Mouse (Mus musculus): ENCODE results near the gene Lrp3.
A peak's percentile ranks its signal among the peaks of the same experiment; 100 is the strongest.
"Not testable (repeated sequence)": the region's sequence is repeated elsewhere in the genome, so short reads cannot be mapped to it uniquely, and the experiment has no call there.

Gene Lrp3

DNA sequence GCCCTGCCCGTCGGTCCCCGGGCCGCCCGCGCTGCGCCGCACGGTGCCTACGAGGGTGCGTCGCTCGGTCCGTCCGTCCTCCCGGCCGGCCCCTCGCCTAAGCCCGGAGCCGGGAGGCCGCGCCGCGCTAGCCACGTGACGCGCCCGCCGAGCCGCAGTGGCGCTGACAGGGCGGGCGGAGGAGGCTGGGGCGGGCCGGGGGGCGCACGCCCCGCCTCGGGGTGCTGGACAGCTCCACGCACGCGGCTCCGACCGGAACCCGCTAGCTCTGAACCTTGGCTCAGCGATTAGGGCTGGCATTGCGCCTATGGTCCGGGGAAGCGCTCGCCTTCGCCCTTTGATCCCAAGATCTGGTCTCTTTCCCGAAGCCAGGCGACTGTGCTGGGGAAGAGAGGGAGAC is at the start of gene Lrp3:
Gene Lrp3 (minus strand): TSS at position 274 of the 400 bp plus-strand sequence.
- DNase-seq (ENCODE audit: low read depth, low spot score) = peak; percentile 67

DNA sequence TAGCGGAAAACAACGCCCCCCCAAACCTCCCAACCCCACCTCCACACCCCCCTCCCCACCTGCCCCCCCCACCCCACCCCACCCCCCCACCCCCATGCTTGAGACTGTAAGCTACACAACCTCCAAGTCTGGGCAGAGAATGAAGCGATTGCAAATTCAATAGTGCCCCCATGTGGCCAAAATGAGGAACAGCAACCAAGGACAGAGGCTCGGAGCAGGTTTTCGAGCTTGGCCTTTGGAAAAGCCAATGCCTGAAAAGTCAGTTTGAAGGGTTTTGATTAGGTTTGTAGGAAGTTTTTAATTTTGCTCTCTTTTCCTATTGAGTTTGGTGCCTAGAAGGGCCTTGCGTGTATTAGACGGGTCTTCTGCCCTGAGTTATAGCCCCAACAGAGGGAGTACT is 49.4 kb upstream of the Lrp3 start:
- DNase-seq (ENCODE audit: low read depth, low spot score) = peak; percentile 56

DNA sequence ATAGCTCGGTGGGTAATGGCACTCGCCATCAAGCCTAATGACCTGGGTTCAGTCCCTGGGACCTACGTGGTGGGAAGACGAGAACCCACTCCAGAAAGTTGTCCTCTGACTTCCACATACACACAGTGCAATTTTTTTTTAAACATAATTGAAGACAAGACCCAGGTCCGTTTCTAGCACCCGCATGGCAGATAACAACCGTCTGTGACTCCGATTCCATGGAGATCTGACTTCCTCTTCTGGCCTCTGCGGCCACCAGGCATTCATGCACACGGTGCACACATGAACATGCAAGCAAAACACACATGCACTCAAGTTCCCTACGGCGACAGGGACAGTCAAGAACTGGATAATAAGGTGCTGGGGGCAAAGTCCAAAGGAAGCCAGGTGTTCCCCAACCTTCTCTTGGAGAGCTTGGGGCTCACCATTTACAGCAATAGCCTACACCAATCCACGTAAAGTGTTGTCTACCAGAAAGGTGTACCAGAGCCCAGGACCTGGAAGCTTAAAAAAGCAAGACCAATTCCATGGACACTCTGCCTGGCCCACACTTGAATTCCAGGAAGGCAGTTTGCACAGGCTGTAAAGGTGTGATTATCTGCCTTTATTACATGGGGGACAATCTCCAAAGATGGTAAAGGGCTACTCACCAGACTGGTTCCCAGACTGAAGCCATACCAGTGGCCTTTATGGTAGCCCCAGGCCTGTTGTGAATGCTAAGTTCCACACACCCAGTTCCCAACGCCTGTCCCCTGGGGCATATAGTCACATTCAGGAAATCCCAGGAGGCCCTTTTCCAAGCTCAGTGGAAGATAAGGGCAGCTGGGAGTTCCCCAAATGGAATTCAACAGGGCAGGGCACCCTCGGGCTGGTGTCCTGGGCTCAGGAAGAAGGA is 48.5 kb upstream of the Lrp3 start:
- no peak for DNase-seq (ENCODE audit: low read depth, low spot score)

DNA sequence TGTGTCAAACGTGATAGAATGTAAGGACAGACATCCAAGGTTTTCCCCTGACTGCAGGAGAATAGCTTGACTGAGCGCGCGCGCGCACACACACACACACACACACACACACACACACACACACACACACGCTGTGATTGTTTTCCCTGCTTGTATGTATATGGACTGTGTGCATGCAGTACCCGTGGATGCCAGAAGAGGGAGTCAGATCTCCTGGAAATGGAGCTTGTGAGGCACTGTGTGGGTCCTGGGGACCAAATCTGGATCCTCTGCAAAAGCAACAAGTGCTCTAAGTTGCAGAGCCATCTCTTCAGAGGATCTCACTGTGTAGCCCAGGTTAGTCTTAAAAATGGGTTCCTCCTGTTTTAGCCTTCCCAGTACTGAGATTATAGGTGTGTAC is 44.1 kb upstream of the Lrp3 start:
- DNase-seq (ENCODE audit: low read depth, low spot score) = no peak

- no peak for DNase-seq (ENCODE audit: low read depth, low spot score)
Measured at GRCm38 (mm10) chr7:35258294-35258693, 43.0 kb upstream of the Lrp3 start.

- DNase-seq (ENCODE audit: low read depth, low spot score) = peak; percentile 25
Measured at GRCm38 (mm10) chr7:35252041-35252558, 36.8 kb upstream of the Lrp3 start.

DNA sequence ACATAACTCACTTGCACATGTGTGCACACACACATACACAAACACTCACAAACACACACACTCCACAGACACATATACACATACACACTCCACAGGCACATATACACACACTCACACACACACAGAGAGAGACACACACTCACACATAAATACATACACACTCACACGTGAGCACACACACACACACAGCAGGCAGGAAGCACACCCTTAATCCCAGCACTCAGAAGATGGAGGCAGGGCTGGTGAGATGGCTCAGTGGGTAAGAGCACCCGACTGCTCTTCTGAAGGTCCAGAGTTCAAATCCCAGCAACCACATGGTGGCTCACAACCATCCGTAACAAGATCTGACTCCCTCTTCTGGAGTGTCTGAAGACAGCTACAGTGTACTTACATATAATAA is 22.6 kb upstream of the Lrp3 start:
- not testable (repeated sequence) for DNase-seq (ENCODE audit: low read depth, low spot score)

DNA sequence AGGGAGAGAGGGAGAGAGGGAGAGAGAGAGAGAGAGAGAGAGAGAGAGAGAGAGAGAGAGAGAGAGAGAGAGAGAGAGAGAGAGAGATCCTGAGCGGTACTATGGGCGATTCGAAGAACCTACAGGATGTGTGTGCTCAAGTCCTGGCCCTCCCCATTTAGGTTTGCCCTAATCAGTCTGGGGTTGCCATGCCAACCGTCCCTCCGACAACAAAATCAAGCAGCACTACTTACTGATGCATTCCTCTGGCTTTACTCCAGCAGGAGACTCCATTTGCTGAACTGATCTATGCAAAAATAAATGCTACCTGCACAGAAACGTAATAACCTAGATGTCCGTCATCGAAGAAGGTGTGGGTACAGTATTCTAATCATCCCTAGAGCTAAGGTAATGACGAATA is 20.0 kb upstream of the Lrp3 start:
- peak; percentile 83 for DNase-seq (ENCODE audit: low read depth, low spot score)

GRCm38 (mm10) chr7:35234361-35235245 is 19.3 kb upstream of the Lrp3 start:
- peak; percentile 98 for DNase-seq (ENCODE audit: low read depth, low spot score)

- no peak for DNase-seq (ENCODE audit: low read depth, low spot score)
Measured at GRCm38 (mm10) chr7:35233861-35234260, 18.6 kb upstream of the Lrp3 start.

- DNase-seq (ENCODE audit: low read depth, low spot score) = no peak
Measured at GRCm38 (mm10) chr7:35232796-35233455, 17.6 kb upstream of the Lrp3 start.

DNA sequence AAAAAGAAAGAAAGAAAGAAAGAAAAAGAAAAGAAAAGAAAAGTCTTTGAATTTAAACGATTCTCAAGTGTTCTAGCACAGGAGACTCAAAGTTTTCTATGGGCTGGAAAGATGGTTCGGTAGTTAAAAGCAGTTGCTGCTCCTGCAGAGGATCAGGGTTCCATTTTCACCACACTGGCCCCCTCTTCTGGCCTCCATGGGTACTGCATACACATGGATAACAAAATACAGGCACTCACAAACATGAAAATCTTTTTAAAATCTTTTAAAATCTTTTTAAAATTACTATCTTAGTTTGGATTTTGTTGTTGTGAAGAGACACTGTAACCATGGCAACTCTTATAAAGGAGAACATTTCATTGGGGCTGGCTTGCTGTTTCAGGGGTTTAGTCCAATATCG is 15.0 kb upstream of the Lrp3 start:
- peak; percentile 43 for DNase-seq (ENCODE audit: low read depth, low spot score)

GRCm38 (mm10) chr7:35220694-35221365 is 5.5 kb upstream of the Lrp3 start:
- no peak for DNase-seq (ENCODE audit: low read depth, low spot score)

DNA sequence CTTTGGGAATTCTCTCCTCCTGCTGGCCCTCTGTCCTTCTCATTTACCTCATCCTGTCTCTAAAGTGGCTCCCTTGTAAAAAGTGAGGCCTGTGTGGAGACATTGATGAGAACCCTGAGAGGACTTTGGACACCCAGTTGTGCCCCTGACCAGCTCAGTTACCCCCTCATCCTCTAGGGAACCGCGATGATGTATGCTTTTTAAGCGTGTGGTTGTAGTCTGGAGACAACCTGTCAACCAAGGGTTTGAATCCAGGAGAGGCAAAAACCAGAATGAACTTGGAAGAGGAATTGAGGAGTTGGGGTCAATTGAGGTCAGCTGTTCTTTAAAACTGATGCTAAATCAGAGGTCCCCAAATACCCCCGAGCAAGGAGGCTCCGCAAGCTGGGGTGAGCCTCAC is 433 bp upstream of the Lrp3 start:
- no peak for DNase-seq (ENCODE audit: low read depth, low spot score)

DNA sequence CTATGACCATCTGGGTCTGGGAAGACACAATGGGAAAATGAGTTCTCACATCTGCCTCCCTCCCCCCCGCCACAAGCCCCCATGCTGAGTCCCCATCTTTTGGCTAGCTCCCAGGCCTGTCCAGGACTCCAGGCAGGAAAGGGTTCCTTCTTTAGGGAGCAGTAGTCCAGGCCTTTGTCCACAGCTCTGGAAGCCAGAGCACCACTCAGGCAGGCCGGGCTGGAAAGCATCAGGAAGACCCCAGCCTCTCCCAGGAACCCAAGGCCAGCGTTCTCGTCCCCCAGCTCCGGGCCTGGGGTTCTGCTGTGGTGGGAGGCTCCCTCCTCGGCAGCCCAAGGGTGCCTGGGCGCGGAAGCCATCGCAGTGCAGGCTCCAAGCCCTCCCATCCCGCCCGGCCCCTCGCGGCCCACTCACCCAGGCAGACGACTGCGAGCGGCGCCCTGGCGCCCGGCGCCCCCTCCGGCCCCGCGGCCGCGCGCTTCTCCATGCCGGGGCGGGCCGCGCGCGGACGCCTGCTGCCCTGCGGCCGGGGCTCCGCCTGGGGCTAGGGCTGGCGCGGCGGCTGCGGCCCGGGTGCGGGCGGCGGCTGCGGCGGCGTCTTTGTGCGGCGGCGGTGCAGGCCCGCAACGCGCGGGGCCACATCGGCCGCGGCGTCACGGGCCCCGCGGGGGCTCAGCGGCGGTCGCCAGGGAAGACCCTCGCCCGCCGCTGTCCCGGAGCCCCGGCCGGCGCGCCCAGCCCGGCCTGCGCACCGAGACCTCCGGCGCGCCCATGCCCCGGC is 666 bp downstream of the Lrp3 start:
- DNase-seq (ENCODE audit: low read depth, low spot score) = peak; percentile 25

GRCm38 (mm10) chr7:35211791-35212190 is 3.5 kb downstream of the Lrp3 start:
- DNase-seq (ENCODE audit: low read depth, low spot score) = no peak

DNA sequence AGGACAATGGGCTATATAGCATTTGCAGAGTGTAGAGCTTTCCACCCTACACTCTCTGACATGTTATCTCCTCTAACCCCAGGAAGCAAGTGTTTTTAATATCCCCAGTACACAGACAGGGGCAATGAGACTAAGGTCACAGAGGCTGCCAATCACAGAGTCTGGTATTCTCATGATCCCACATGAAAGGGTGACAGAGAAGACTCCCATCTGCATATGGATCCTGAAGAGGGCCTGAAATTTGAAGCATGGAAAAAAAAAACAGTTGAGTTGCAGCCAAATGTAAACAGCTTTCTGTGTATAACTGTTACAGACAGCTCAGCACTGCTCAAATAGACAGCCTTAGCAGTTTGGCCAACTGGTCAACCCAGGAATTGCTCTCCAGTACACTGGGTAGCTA is 15.5 kb downstream of the Lrp3 start:
- no peak for DNase-seq (ENCODE audit: low read depth, low spot score)

DNA sequence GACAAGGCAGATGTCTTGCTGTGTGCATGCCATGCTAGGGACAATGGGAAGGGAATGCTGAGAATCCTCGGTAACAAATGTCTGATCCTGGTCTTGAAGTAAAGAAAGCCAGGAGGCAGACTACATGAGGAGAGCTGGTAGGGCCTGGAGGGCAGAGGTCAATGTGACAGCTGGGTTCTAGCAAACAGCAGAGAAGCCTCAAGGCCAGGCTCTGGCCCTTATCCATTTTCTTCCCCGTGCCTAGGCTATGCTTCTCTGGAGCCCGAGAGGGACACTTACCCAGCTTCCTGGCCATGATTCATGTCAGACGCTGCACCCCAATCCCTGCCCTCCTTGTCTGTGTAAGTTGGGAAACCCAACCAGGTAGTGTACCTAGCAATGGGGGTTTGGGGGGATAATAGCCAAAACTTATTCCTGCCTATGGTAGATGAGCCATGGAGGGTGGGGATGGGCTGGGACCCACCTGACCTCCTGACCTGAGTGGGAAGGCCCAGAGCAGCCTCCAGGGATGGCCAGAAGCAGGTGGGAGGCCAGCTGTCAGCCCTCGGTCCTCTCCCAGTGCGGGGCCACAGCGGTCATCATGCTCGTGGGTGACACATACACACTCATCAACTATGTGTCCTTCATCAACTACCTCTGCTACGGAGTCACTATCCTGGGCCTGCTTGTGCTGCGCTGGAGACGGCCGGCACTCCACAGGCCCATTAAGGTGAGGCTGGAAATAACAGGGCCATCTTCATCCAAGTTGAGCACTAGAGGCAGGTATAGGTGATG is 16.1 kb downstream of the Lrp3 start:
- DNase-seq (ENCODE audit: low read depth, low spot score) = no peak

DNA sequence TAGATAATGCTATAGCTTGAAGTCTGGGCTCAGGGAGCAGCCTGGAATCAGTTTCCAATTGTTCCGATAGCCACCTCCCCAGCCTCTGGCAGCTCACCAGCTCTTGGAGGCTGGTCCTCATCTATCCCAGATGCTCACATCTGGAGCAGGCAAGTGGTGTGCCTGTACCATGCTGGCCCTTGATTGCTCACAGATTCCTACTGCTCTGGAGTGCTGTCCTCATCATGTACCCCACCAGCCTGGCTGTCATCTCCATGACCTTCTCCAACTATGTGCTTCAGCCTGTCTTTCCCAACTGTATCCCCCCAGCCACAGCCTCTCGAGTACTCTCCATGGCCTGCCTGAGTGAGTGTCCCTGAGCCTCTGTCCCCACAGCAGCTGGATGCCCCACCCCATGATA is 18.3 kb downstream of the Lrp3 start:
- no peak for DNase-seq (ENCODE audit: low read depth, low spot score)

DNA sequence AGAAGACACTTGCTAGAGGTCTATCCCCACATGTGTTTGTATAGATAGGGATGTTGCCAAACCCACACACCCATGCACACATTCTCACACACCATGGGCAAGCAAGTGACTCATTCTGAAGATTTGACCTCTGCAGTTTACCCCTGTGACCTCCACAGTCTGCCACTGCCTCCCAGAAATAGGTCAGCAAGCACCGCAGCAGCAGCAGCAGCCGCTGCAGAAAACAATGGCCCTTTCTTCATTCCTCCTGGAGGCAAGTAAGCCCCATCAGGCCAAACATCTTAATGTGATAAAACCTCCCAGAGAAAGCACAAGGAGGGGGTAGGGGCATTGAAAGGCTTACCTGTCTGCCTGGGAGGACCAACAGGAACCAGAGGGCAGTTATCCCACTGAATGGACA is 24.0 kb downstream of the Lrp3 start:
- peak; percentile 28 for DNase-seq (ENCODE audit: low read depth, low spot score)
